Mouse (Mus musculus): ENCODE measurements around the gene Zfp853.

Gene Zfp853

GRCm38 (mm10) chr5:143293404-143293803 is at the start of gene Zfp853:
TSS of gene Zfp853 (minus strand) at chr5:143293623.
- no peak for DNase-seq

GRCm38 (mm10) chr5:143339603-143340002 is 46.2 kb upstream of the Zfp853 start:
- no peak for DNase-seq

DNA sequence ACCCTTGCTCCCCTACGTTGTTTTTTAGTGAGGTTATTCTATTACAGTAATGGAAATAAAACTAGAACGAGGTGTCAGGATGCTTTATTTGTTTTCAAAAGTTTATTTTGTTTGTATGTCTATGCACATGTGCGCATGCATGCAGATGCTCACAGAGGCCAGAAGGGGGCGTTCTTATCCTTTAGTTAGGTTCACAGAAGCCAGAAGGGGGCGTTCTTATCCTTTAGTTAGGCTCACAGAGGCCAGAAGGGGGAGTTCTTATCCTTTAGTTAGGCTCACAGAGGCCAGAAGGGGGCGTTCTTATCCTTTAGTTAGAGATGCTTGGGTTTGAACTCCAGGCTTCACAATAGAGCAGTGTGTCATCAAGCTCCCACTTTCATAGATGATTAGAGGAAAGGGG is 43.1 kb upstream of the Zfp853 start:
- DNase-seq = no peak

DNA sequence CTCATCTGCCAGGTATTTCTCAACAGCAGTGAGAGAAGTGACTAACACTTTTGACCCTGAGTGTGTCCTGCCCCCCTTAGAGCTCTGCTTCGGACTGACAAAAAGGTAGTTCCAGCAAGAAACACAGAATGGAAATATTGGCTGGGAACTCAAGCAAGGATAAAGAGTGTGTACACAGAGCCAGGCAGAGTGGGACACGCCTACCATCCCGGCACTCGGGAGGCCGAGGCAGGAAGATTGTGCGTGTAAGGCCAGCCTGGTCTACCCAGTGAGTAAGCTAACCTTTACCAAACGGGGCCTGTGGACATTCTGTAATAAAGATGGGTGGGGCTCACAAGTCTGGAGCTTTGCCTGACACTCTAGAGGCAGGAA is 41.7 kb upstream of the Zfp853 start:
- no peak for DNase-seq

- no peak for DNase-seq
These were observed 41.1 kb upstream of the Zfp853 start for GRCm38 (mm10) chr5:143334418-143335088.

- peak; percentile 76 to 88 for DNase-seq
These were observed 40.4 kb upstream of the Zfp853 start for GRCm38 (mm10) chr5:143333872-143334271.

- peak; percentile 92 to 97 for DNase-seq
These were observed 35.5 kb upstream of the Zfp853 start, which contains the start of gene Zdhhc4 for GRCm38 (mm10) chr5:143328690-143329495. TSS of gene Zdhhc4 (minus strand) at chr5:143329256.

DNA sequence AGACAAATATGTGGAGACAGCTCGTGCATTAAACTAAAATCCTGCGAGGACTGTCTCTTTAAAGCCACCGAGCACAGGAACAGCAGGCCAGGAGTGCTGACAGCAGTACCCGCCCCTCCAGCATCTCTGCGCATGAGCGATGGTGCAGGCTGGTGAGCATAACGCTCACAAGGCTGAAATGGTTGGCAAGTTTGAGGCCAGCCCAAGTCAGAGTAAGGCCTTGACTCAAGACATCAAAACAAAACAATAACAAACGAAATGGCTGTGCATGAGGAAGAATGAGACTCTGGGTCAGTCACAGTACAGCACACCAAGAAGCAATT is 23.8 kb upstream of the Zfp853 start:
- peak; percentile 56 to 70 for DNase-seq

DNA sequence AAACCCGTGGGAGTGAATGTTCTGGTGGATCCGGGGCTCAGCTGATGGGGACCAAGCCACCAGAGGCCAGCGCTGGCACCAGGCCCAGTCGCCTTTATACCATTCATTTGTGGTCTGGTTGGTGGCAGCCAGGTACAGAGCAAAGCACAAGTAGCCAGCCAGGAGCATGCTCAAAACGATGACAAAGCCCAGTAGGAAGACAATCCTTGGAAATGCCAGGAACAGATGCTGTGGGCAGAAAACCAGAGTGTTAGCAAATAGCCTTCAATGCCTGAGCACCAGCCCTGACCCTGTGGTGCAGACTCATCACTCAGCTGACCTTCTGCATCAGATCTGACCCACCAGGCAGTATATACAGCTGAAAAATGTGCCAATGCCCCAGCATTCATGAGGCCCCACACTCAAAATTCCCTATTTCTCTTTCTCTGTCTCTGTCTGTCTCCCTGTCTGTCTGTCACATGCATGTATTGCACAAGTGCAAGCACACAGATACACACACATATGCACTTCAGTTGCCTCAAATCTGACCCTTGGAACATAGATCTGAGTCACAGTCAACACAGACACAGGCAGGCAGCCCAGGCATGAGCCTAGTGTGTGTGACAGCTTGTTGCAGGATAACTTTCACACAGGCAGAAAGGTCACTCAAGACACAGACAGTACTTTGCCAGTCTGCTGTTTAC is 23.3 kb upstream of the Zfp853 start:
- DNase-seq = no peak

- DNase-seq = no peak
These were observed 22.1 kb upstream of the Zfp853 start for GRCm38 (mm10) chr5:143315514-143315888.

DNA sequence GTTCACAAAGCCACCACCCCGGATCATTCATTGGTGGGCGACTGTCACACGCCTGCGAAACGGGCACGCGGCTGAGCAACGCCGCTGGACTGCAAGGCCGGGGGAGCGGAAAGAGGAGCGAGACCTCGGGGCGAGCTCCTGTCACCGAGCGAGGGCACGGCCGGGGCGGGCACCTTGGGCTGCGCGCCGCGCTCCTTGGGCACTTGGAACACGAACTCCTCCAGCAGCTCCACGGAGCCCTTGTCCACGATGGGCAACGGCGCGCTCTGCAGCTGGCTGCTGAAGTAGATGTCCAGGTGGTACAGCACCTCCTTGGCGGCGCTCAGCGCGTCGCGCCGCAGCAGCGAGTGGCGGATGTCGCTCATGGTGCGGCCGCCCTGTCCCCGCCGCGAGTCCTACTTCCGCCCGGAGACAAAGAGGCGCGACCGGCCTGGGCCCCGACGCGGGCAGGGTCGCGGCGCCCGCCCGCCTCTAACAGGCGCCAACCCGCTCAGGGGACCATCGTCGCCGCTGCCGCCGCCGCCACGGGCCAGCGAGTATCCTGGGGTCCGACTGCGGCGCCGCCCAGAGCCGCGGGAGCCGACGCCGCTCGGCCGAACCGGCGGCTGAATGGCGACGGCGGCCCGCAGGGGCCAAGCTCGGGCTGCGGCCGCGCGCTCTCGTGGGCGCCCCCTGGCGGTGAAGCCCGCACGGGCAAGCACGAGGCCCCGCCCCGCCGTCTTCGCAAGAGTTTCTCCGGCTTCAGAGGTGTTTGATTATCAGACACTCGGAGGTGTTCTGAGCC is 21.5 kb upstream of the Zfp853 start, which contains the start of gene E130309D02Rik:
Gene E130309D02Rik (minus strand): TSS at position 631 of the 784 bp plus-strand sequence.
- DNase-seq = peak; percentile 86 to 97

DNA sequence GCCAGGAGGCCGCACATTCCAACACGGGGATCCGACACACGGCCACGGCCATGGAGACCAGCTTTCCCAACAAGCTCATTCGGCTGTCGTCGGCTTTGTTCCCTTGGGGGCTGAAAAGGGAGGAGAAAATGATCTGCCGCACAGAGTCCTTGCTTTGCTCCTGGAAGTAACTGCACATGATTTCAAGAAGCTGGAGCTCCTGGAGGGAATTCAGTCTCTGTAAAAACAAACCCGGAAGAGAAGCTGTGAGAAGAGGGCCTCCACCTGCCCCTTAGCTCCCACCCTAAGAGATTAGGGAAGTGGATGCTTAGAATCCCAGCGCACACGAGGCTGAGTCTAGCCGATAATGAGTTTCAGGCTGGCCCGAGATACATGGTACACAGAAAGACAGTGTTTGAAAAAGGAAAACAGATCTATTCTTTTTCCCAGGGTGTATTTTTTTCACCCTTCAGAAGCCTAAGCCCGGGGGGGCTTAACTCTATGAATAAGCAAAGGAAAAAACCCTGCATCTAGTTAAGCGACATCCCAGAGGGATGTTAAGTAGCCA is 20.8 kb upstream of the Zfp853 start:
- DNase-seq = no peak

- DNase-seq = peak; percentile 84 to 92
These were observed 18.5 kb upstream of the Zfp853 start for GRCm38 (mm10) chr5:143311886-143312285.

DNA sequence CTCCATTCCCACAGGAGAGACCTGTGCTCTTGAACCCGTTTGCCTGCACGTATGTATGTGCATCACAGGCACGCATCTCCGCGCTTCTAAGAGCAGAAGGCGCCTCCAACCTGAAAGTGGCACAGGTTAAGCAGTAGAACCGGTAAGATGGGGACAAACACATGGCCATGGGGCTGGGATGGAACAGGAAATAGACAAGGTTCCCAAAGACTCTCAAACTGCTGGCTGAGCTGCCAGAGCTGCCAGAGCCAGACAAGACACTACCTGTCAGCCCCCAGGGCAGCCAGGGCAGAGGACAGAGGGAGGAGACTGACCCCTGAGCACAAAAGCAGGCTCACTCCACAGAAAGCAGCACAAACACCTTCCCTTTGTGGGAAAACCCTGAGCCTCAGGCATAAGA is 16.5 kb upstream of the Zfp853 start:
- DNase-seq = no peak

DNA sequence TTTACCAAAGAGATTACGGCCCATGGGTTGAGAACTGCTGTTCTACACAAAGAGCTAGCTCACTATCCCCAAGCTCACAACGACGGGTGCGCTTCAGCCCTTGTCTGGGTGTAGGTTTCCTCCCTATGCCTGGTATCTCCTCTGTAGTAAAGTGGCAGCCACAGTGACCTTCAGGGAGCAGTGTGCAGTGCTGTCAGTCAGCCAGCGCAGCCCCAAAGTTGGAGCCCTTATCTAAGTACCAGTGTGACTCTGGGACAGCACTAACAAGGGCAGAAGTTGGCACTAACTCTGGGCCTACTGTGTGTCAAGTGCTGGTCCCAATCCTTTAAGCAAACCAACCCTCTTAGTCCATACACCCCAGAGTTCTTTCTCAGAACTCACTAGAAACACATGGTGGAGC is 15.4 kb upstream of the Zfp853 start:
- no peak for DNase-seq

DNA sequence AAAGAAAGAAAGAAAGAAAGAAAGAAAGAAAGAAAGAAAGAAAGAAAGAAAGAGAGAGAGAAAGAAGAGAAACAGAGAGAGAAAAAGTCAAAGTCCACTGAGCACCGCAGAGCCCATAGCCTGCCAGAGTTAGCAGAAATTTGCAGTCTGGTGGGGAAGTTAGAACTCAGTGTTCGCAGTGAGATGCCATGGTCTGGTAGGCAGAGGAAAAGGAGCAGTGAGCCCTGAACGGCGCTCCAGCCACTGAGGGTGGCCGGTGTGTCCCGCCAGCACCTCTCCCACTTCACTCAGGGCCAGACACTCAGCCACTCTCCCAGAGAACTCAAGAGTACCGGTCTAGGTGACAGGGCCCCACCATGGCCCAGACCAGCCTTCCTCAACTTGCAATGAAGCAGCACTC is 10.8 kb upstream of the Zfp853 start:
- DNase-seq = peak; percentile 42 to 48

- peak in 1 of 2 experiments; percentile 64 for DNase-seq
These were observed 7.9 kb upstream of the Zfp853 start for GRCm38 (mm10) chr5:143301296-143301695.

- peak; percentile 43 to 82 for DNase-seq
These were observed 6.3 kb upstream of the Zfp853 start for GRCm38 (mm10) chr5:143299686-143300085.

DNA sequence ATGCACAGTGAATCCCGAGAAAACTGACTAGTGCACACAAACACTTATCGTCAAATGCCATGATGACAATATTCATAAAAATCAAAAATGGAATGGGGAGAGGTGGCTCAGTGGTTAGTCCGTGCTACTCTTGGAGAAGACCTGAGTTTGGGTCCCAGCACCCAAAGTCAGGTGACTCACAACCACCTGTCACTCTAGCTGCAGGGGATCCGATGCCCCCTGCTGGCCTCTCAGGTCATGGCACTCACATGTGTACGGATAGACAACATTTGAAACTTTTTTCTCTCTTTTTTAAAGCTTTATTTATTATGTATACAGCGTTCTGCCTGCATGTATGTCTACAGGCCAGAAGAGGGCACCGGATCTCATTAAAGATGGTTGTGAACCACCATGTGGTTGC is 5.0 kb upstream of the Zfp853 start:
- DNase-seq = no peak

- no peak for DNase-seq
These were observed 4.6 kb upstream of the Zfp853 start for GRCm38 (mm10) chr5:143297986-143298385.

DNA sequence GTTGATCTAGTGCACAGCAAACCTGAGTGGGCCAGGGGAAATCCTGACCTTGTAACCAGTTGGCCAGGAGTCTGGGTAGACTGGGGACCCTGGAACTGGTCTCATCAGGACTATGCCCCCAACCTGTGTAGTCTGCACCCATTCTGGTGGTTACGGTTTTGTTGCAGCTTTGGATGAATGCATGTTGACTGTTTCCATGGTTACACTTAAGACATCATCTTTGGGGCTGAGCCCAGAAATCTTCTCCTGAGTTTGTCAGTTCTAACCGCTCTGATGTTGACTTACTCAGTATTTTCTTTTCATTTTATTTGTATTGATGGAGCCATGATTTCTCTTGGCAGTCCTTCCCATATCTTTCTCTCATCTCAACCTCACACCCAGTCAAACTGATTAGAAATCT is 1.9 kb upstream of the Zfp853 start:
- DNase-seq = no peak

- DNase-seq = no peak
These were observed 1.4 kb upstream of the Zfp853 start for GRCm38 (mm10) chr5:143294862-143295261.

DNA sequence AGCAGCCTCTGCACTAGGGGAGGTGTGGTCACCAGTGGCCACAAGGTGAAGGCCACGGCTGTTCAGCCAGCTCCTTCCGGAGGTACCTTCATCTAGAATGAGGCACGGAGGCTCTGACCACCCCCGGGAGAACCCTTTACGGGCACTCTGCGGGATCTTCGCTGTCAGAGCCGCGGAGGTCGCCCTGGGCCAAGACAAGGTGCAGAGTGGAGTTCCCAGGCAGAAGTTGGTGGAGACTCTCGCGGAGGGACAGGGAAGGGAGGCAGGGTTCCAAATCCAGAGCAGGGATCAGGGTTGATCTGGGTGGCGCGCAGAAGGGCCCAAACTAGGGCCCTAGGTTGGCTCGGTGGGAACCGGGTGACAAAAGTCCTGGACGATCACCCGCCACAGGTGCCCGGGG is 544 bp downstream of the Zfp853 start:
- DNase-seq = no peak

All from kidney, postnatal 36 days (tissue).